Mouse (Mus musculus) cerebellum, adult (tissue): ENCODE measurements around the gene Ros1.

Source experiments
- ATAC-seq: cut with Nextera tagmentation; 2 replicates; pipeline ENCODE4 v1.9.2; 2017; ENCODE audit warnings: mild to moderate bottlenecking, moderate library complexity, mixed read lengths; ENCODE audit not compliant: insufficient number of reproducible peaks, low FRiP score, low TSS enrichment

The Ros1 gene

DNA sequence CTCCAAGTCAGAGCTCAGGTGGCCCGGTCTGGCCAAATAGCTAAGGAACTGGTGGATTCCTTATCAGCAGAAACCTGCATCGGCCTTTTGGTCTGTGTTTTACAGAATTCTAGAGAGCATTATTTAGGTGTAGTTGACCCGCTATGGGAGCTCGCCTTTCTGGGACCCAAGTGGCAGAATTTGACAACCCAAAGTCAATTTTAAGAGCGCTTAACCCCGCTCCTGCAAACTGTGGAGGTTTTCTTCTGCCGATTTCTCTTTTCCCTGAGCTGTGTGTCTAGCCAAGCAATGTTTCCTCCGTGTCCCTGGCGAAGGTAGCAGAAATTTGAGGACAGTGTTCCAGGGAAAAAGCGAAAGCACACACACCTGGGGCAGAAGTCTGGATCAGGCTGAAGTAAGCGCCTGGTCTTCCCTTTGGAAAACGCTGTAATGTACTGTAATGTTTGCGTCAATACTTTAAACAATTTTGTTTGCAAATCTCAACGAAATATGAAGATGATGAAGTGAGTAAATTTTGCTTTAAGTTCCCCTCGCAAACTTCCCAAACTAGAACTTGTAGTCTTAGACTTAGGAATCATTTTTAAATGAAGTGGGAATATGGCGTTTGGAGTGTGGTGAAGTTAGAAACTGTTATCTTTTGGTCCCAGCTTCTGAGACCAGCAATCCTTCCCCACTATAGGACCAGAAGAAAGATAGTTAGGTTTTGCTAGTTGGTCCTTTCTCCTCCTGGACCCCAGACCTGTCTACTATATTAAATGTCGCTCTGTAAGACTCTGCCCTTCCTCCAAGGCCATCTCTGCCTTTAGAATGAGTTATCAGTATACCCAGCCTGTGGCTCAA is 171.6 kb downstream of the Ros1 start:
- no peak for ATAC-seq

DNA sequence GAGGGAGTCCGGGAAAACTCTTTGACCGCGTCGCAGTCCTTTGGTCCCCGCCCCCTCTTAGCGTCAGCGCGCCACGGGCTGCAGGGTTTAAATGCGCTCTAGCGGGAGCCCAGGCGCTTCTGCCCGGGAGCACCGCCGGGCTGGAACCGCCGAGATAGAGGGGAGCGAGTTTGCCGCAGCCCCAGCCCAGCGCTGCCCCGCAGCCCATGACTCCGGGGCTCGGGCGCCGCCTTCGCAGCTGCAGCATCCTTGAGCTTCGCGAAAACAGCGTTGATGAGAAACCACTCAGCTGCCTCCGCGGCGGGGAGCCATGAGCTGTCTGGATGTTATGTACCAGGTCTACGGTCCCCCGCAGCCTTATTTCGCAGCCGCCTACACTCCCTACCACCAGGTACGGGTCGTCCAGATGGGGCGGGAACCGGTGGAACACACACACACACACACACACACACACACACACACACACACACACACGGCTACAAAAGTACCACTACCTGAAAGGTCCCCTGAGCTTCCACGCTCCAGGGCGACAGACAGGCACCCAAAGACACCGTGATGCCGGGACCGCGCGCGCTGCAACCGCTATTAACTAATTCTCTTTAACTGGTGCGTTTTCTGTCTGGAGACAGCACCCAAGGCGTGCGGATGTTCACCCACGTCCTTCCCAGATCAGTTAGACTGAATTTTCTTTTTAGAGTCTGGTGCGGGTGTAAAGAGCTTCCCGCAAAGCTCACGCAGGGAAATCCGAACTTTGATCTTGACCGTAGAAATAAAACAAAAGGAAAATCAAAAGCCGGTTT is 172.4 kb downstream of the Ros1 start, which contains the start of gene Vgll2:
Vgll2 (plus strand) TSS at position 90 of the 800 bp plus-strand sequence.
- ATAC-seq, result no peak

DNA sequence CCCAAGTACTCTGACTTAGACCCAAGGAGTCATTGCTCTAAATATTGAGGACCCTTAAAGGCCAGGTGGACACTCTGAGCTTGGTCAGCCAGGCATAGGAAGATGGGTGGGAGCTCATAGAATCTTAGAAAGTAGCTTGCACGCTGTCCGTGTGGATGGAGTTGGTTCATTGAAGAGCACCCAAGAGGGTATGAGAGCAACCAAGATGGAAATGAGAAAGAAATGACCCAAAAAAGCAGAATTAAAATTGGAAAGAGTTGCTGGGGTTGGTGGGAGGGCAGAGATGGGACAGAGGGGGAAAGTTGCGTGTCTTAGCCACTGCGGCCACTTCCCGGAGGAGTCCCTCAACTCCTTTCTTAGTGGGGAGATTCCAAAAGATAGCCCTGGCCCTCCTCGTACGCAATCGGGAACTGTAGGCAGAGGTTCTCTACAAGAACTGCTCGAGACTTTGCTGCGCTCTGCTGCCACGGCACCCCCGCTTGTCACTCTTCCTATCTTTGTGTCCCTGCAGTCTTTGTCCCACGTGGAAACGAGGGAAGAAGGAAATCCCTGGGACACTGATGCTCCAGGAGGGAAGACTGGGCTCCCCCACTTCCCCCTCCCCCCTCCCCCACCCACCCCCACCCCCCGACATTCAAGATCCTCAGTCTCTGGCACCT is 173.2 kb downstream of the Ros1 start:
- no peak for ATAC-seq

DNA sequence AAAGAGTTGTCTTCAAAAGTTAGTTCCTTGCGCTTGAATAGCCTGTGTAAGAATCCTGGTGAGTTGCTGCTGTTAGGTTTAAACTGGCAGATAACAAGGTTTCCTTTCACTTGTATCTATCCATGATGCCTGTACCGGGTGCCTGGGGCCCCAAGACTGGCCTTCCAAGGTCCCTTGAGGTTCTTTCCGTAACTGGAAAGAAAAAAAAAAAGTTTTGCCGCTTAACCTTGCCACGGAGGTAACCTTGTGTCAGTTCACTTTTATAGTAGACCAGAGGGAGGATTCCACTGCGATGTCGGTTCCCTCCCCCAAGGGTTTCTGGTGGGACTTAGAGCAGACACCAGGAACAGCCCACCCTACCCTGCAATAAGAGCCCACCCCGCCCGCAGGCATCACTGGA is 173.8 kb downstream of the Ros1 start:
- no peak for ATAC-seq

DNA sequence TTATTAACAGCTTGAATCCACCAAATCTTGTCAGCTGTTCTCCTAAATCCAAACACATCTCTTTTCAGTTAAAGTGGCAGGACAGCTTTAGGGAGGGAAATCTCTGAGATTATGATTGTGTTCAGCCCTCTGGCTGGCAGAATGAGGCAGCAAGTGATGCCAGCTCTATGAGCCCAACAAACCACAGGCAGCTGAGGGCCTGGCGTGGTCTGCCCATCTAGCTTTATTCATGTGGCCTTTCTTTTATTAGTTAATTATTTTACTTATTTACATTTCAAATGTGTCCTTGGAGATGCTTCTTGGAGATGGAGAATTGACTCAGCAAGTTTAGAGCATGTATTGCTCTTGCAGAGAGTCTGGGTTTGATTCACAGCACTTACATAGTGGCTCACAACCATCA is 176.6 kb downstream of the Ros1 start:
- no peak for ATAC-seq
